In the genomic region with DNA sequence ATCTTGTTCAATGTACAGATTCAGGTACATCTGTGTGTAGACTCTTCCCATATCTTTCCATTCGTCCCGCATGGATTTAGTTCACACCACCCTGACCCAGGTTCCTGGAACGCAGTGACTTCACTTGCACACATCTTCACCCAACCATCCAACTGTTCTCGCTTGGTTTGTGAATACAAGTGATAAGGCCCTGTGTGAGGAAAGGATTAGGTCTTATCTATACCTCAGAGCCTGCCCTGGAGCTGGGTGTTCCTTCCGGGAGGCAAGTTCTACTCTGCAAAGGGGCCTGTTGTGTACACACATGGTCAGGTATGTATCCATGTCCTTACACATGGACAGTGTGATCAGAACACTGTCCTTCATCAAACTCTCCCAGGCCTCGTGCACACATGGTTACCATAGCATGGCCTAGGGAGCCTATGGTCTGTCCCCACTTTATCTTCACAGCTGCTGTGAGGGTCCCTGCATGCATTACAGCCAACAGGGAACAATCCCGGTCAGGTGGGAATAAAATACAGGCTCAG, we compare ENCODE assay signal across 22 mouse cellular contexts. TPM values are rescaled to one million over a fixed set of nuclear protein-coding genes. Genes with fewer than 3 reads are reported as not detected.
DNase-seq lines count a peak whose midpoint lies in the region; ATAC-seq lines count a peak whose summit lies in the region.
"Had no signal": no experiment of that assay in that cellular context is flagged by ENCODE, and none has a peak within 500 bp of the region (broad histone marks: within the 10 kb centered on the region; RNA-seq: fewer than 3 reads in every experiment).

No protein-coding gene starts in this region.

- DNase-seq in midbrain, embryonic 11.5 days (ENCODE audit: low spot score, missing footprints), result peak; percentile 21
- DNase-seq in c-Kit-positive CD71-positive TER-119-positive erythroid progenitor cells, embryonic 14.5 days (ENCODE audit: low spot score), result peak; percentile 79
- DNase-seq in liver, embryonic 13.5 days, result peak; percentile 71
- no peak for DNase-seq in left cerebral cortex, postnatal 10 days (ENCODE audit: extremely low spot score in 1 of 2, low spot score in 2 of 2)
- no peak for DNase-seq in layer of hippocampus, postnatal 36 days
- no peak for DNase-seq in spleen, postnatal 36 days (ENCODE audit: low spot score in 2 of 2)
- DNase-seq: adrenal gland, adult 2 months; cerebellum, adult 8-10 months; heart, postnatal 36 days; kidney, adult 2 months; kidney, postnatal 36 days; left cerebral cortex, postnatal 4 days; lung, adult 18-20 months; midbrain, embryonic 14.5 days; thymus, adult 18-20 months had no signal

- no peaks in the 10 kb centered on the region for H3K4me1 ChIP-seq in midbrain, embryonic 11.5 days (ENCODE audit: control insufficient read depth, insufficient read depth, low read length)
- H3K4me1 ChIP-seq in midbrain, embryonic 13.5 days (replicated peaks), result peaks cover 4% of the 10 kb centered on the region
- peaks cover 37% of the 10 kb centered on the region for H3K4me1 ChIP-seq in liver, embryonic 13.5 days (replicated peaks)
- H3K4me1 ChIP-seq: embryonic facial prominence, embryonic 13.5 days had no signal

- intact Hi-C loops in left cerebral cortex, postnatal 10 days (cut with DNase I), result no loop called here

- ATAC-seq in midbrain, embryonic 11.5 days (ENCODE audit: low FRiP score), result no peak
- ATAC-seq in midbrain, embryonic 13.5 days, result no peak
- ATAC-seq in liver, embryonic 13.5 days (ENCODE audit: low read depth), result peak; percentile 98
- ATAC-seq: hindbrain, embryonic 16.5 days had no signal

- H3K27ac ChIP-seq in midbrain, embryonic 11.5 days (ENCODE audit: low read depth, low read length), result no peak overlapping the region
- H3K27ac ChIP-seq in midbrain, embryonic 13.5 days, result no peak overlapping the region
- peak overlapping the region; percentile 81 for H3K27ac ChIP-seq in liver, embryonic 13.5 days
- H3K27ac ChIP-seq: embryonic facial prominence, embryonic 13.5 days; heart, embryonic 10.5 days; neural tube, embryonic 15.5 days had no signal

- no peaks in the 10 kb centered on the region for H3K27me3 ChIP-seq in midbrain, embryonic 11.5 days (ENCODE audit: control insufficient read depth, insufficient read depth, low read length)
- no peaks in the 10 kb centered on the region for H3K27me3 ChIP-seq in midbrain, embryonic 13.5 days
- H3K27me3 ChIP-seq in liver, embryonic 13.5 days, result no peaks in the 10 kb centered on the region
- H3K27me3 ChIP-seq: embryonic facial prominence, embryonic 13.5 days; neural tube, embryonic 15.5 days had no signal

- no peak overlapping the region for H3K4me3 ChIP-seq in midbrain, embryonic 11.5 days (ENCODE audit: low read depth, low read length)
- no peak overlapping the region for H3K4me3 ChIP-seq in midbrain, embryonic 13.5 days (replicated peaks)
- 0 out of 2 replicates have a peak overlapping the region, but pooled peaks have one; percentile 6 for H3K4me3 ChIP-seq in liver, embryonic 13.5 days (replicated peaks)
- H3K4me3 ChIP-seq: embryonic facial prominence, embryonic 13.5 days; heart, embryonic 10.5 days; myocyte; neural tube, embryonic 15.5 days had no signal

- no peak overlapping the region for H3K9ac ChIP-seq in midbrain, embryonic 11.5 days (ENCODE audit: low read length)
- H3K9ac ChIP-seq in midbrain, embryonic 13.5 days (replicated peaks), result no peak overlapping the region
- H3K9ac ChIP-seq in liver, embryonic 13.5 days, result peak overlapping the region; percentile 49; the same call in 1 of the 2 replicates
- H3K9ac ChIP-seq: embryonic facial prominence, embryonic 13.5 days; neural tube, embryonic 15.5 days had no signal

- peaks cover 7% of the 10 kb centered on the region for H3K36me3 ChIP-seq in midbrain, embryonic 11.5 days (ENCODE audit: control insufficient read depth, insufficient read depth, low read length)
- peaks cover 83% of the 10 kb centered on the region for H3K36me3 ChIP-seq in midbrain, embryonic 13.5 days
- 0 out of 2 replicates have a peak, but pooled peaks cover 3% of the 10 kb centered on the region for H3K36me3 ChIP-seq in liver, embryonic 13.5 days
- H3K36me3 ChIP-seq: heart, embryonic 10.5 days had no signal

- H3K9me3 ChIP-seq in midbrain, embryonic 11.5 days (ENCODE audit: control insufficient read depth, low read length), result no peaks in the 10 kb centered on the region
- no peaks in the 10 kb centered on the region for H3K9me3 ChIP-seq in midbrain, embryonic 13.5 days
- no peaks in the 10 kb centered on the region for H3K9me3 ChIP-seq in liver, embryonic 13.5 days (replicated peaks)
- H3K9me3 ChIP-seq: embryonic facial prominence, embryonic 13.5 days; heart, embryonic 10.5 days; neural tube, embryonic 15.5 days had no signal

- 92% methylated on average over 7 of the region's 7 CpGs for WGBS in midbrain, embryonic 11.5 days
- WGBS in midbrain, embryonic 13.5 days, result 95% methylated on average over 7 of the region's 7 CpGs
- 26% methylated on average over 7 of the region's 7 CpGs for WGBS in liver, embryonic 13.5 days (ENCODE audit: insufficient replicate concordance)

- H3K4me2 ChIP-seq in midbrain, embryonic 11.5 days, result no peak overlapping the region
- no peak overlapping the region for H3K4me2 ChIP-seq in midbrain, embryonic 13.5 days (replicated peaks)
- H3K4me2 ChIP-seq in liver, embryonic 13.5 days, result peak overlapping the region; percentile 54
- H3K4me2 ChIP-seq: embryonic facial prominence, embryonic 13.5 days; neural tube, embryonic 15.5 days had no signal

RNA-seq across cellular contexts. Expression of a gene that starts 5.9 kb away (rescaled TPM):
- 1.1 and 1.2 TPM in 2 replicates for polyA plus RNA-seq in midbrain, embryonic 11.5 days (2014; fragmentation: Nextera tagmentation; extraction: Ambion mirVana)
- 4.6 and 5.9 TPM in 2 replicates for polyA plus RNA-seq in midbrain, embryonic 13.5 days (2015; fragmentation: Nextera tagmentation; extraction: Ambion mirVana)
- 0.03 and 0.05 TPM in 2 replicates for polyA plus RNA-seq in liver, embryonic 13.5 days (2015; fragmentation: Nextera tagmentation; extraction: Ambion mirVana)
- total RNA-seq in left cerebral cortex, postnatal 10 days (2021), result 10 to 100 TPM in 1 of 2 experiments, 1 to 10 TPM in 1; 9.6 to 10.0 TPM
- 1 to 10 TPM in 1 of 2 experiments, under 1 TPM in 1; 0.92 to 1.3 TPM for total RNA-seq in layer of hippocampus, postnatal 36 days (2021)
- total RNA-seq: adrenal gland, adult 2 months; gastrocnemius, postnatal 4 days; heart, postnatal 36 days had no signal
- polyA plus RNA-seq: adrenal gland, adult 2 months; kidney, adult 2 months had no signal

Comparison
In these comparisons a context has a peak if more than half of its experiments do, and no peak if none do; other contexts are left out.
1. DNase-seq: peak in midbrain, embryonic 11.5 days (single experiment), c-Kit-positive CD71-positive TER-119-positive erythroid progenitor cells, embryonic 14.5 days (single experiment) and liver, embryonic 13.5 days (single experiment); none in left cerebral cortex, postnatal 10 days (0 of 2), layer of hippocampus, postnatal 36 days (0 of 2) and spleen, postnatal 36 days (0 of 2).